Mouse (Mus musculus) E14TG2a.4 (cell line): ENCODE measurements around the gene Olfr105-ps.

Experiments used
- CTCF ChIP-seq: conservative IDR thresholded peaks from 2 replicates; pipeline ENCODE4 v1.5.1; 2014; ENCODE audit warnings: low read length
- NANOG ChIP-seq: IDR thresholded peaks from 2 replicates; pipeline ENCODE4 v1.6.1; 2014; ENCODE audit warnings: borderline replicate concordance, low read length, mixed read lengths
- POU5F1 ChIP-seq: IDR thresholded peaks from 2 replicates; pipeline ENCODE4 v1.6.1; 2014; ENCODE audit warnings: low read length, borderline replicate concordance

GRCm38 (mm10) chr17:37339598-37339997, 39.2 kb upstream of the Olfr105-ps start, which contains the start of gene Olfr103:
- TF ChIP-seq NANOG, result no peak
- no peak for TF ChIP-seq POU5F1
- TF ChIP-seq CTCF, result no peak
